Mouse (Mus musculus) urinary bladder, adult 2 months (tissue): ENCODE data around the gene Dysf. TPM values are rescaled to one million over a fixed set of nuclear protein-coding genes. Genes with fewer than 3 reads are reported as not detected.
"Not testable (repeated sequence)": the region's sequence is repeated elsewhere in the genome, so short reads cannot be mapped to it uniquely, and the experiment has no call there.

Experiments
- DNase-seq: peaks from one replicate; pipeline ENCODE4 v3.0.0; 2022; ENCODE audit warnings: low spot score
- polyA plus RNA-seq: library from polyadenylated mRNA; depleted of rRNA; stranded (reverse); fragments of >200 nt; gene quantifications from 2 replicates; pipeline ENCODE4 v1.2.3, GENCODE M21; 2012; rRNA removed

Dysf gene
- polyA plus RNA-seq, result 14.9 and 17.6 TPM in 2 replicates

- DNase-seq, result peak; percentile 51
Observed at GRCm38 (mm10) chr6:84008363-84009171, at the start of gene Dysf. Gene Dysf (plus strand): TSS chr6:84008590.

GRCm38 (mm10) chr6:83987642-83988041, 20.7 kb upstream of the Dysf start:
- no peak for DNase-seq

- DNase-seq, result no peak
Observed at GRCm38 (mm10) chr6:84002716-84003115, 5.7 kb upstream of the Dysf start.

- DNase-seq, result no peak
Observed at GRCm38 (mm10) chr6:84004295-84004694, 4.1 kb upstream of the Dysf start.

- DNase-seq, result no peak
Observed at GRCm38 (mm10) chr6:84009172-84009872, 932 bp downstream of the Dysf start.

- DNase-seq, result no peak
Observed at GRCm38 (mm10) chr6:84009915-84010302, 1.5 kb downstream of the Dysf start.

GRCm38 (mm10) chr6:84010303-84011225, 2.2 kb downstream of the Dysf start:
- peak; percentile 34 for DNase-seq

- DNase-seq, result not testable (repeated sequence)
Observed at GRCm38 (mm10) chr6:84014961-84015683, 6.7 kb downstream of the Dysf start.

GRCm38 (mm10) chr6:84016851-84017250, 8.5 kb downstream of the Dysf start:
- DNase-seq, result no peak

- no peak for DNase-seq
Observed at GRCm38 (mm10) chr6:84017392-84017791, 9.0 kb downstream of the Dysf start.

- peak; percentile 48 for DNase-seq
Observed at GRCm38 (mm10) chr6:84018906-84019550, 10.6 kb downstream of the Dysf start.

- no peak for DNase-seq
Observed at GRCm38 (mm10) chr6:84020002-84020401, 11.6 kb downstream of the Dysf start.

- DNase-seq, result no peak
Observed at GRCm38 (mm10) chr6:84021990-84022389, 13.6 kb downstream of the Dysf start.

- no peak for DNase-seq
Observed at GRCm38 (mm10) chr6:84025636-84026035, 17.2 kb downstream of the Dysf start.

GRCm38 (mm10) chr6:84028791-84029190, 20.4 kb downstream of the Dysf start:
- DNase-seq, result no peak

- no peak for DNase-seq
Observed at GRCm38 (mm10) chr6:84029775-84030174, 21.4 kb downstream of the Dysf start.

- not testable (repeated sequence) for DNase-seq
Observed at GRCm38 (mm10) chr6:84032516-84032915, 24.1 kb downstream of the Dysf start.

- no peak for DNase-seq
Observed at GRCm38 (mm10) chr6:84043251-84043940, 35.0 kb downstream of the Dysf start.

- DNase-seq, result no peak
Observed at GRCm38 (mm10) chr6:84044679-84045078, 36.3 kb downstream of the Dysf start.

- DNase-seq, result no peak
Observed at GRCm38 (mm10) chr6:84048856-84049255, 40.5 kb downstream of the Dysf start.
